Comparison of ENCODE assay signal across 20 mouse cellular contexts in the genomic region with DNA sequence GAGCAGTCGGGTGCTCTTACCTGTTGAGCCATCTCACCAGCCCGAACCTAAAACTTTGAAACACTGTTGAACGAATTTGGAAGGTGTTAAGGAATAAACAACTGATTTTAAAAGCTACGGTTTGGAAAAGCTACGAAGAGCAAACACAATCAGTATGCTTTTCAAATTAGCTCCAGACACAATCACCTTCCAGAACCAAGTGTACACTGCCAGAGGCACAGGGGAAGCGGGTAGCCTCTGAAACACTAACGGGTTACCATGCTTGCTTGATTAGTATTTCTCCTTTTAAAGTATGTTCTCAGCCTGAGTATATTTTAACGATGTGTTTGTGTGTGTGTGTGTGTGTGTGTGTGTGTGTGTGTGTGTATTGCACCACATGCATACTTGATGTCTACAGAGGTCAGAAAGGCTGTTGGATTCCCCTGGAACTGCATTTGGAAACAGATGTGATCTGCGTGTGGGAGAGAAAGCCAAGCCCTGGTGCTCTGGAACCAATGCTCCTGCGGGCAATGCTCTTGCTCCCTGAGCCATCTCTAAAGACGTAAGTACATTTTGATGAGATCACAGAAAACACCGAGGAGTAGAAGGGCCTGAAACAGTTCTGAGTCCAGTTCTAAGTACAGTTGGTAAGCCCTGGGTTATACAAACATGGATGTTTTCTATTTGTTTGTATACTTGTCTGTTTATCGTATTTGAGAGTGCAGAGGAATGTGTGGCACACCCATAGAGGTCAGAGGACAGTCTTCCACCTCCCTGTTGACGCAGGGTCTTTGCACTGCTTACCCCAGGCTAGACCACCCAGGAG. TPM values are rescaled to one million over a fixed set of nuclear protein-coding genes. Genes with fewer than 3 reads are reported as not detected.
DNase-seq lines count a peak whose midpoint lies in the region; ATAC-seq and TF ChIP-seq lines count a peak whose summit lies in the region.
"Had no signal": no experiment of that assay in that cellular context is flagged by ENCODE, and none has a peak within 500 bp of the region (broad histone marks: within the 10 kb centered on the region; RNA-seq: fewer than 3 reads in every experiment).

No protein-coding gene starts in this region.

- no peak overlapping the region for H3K9ac ChIP-seq in midbrain, embryonic 11.5 days (ENCODE audit: low read length)
- H3K9ac ChIP-seq: liver, embryonic 14.5 days had no signal

- peak overlapping the region; percentile 19; the same call in 1 of the 2 replicates for H3K4me3 ChIP-seq in gastrocnemius, adult 2 months
- no peak overlapping the region for H3K4me3 ChIP-seq in midbrain, embryonic 11.5 days (ENCODE audit: low read depth, low read length)
- H3K4me3 ChIP-seq in midbrain, embryonic 10.5 days, result no peak overlapping the region

- intact Hi-C loops in gastrocnemius, adult 2 months (cut with DNase I), result loop anchor here (1.0 kb wide), 1 partner anchor 20 kb away; no protein-coding TSS in a partner anchor

- TF ChIP-seq CTCF in gastrocnemius, adult 2 months (IDR thresholded peaks at IDR 0.05), result no peak

- no peaks in the 10 kb centered on the region for H3K9me3 ChIP-seq in midbrain, embryonic 11.5 days (ENCODE audit: control insufficient read depth, low read length)
- H3K9me3 ChIP-seq in midbrain, embryonic 10.5 days (replicated peaks), result no peaks in the 10 kb centered on the region
- H3K9me3 ChIP-seq: forebrain, embryonic 12.5 days; heart, embryonic 12.5 days; kidney, embryonic 15.5 days; limb, embryonic 12.5 days; lung, embryonic 15.5 days; midbrain, embryonic 13.5 days had no signal

- no peak for DNase-seq in gastrocnemius, adult 2 months
- DNase-seq in gastrocnemius, adult 8-10 months (ENCODE audit: low spot score in 2 of 2), result no peak
- peak; percentile 41 for DNase-seq in kidney, adult 9 months
- no peak for DNase-seq in kidney, postnatal 4 days
- peak; percentile 81 for DNase-seq in midbrain, embryonic 11.5 days (ENCODE audit: low spot score, missing footprints)
- no peak for DNase-seq in midbrain, embryonic 10.5 days (ENCODE audit: low spot score)
- no peak for DNase-seq in layer of hippocampus, adult 9-11 months

- no peaks in the 10 kb centered on the region for H3K36me3 ChIP-seq in midbrain, embryonic 11.5 days (ENCODE audit: control insufficient read depth, insufficient read depth, low read length)
- no peaks in the 10 kb centered on the region for H3K36me3 ChIP-seq in midbrain, embryonic 10.5 days
- H3K36me3 ChIP-seq: forebrain, embryonic 12.5 days; heart, embryonic 12.5 days; kidney, embryonic 15.5 days; limb, embryonic 12.5 days; lung, embryonic 15.5 days; midbrain, embryonic 13.5 days had no signal

- no peak for ATAC-seq in midbrain, embryonic 11.5 days (ENCODE audit: low FRiP score)

- no peaks in the 10 kb centered on the region for H3K4me1 ChIP-seq in midbrain, embryonic 11.5 days (ENCODE audit: control insufficient read depth, insufficient read depth, low read length)
- H3K4me1 ChIP-seq in midbrain, embryonic 10.5 days, result peaks cover 27% of the 10 kb centered on the region

- WGBS in midbrain, embryonic 11.5 days, result 89% methylated on average over 14 of the region's 14 CpGs
- 91% methylated on average over 14 of the region's 14 CpGs for WGBS in midbrain, embryonic 10.5 days

- H3K27ac ChIP-seq in gastrocnemius, adult 2 months, result peak overlapping the region; percentile 94; the same call in 1 of the 2 replicates
- no peak overlapping the region for H3K27ac ChIP-seq in midbrain, embryonic 11.5 days (ENCODE audit: low read depth, low read length)
- H3K27ac ChIP-seq in midbrain, embryonic 10.5 days (replicated peaks), result no peak overlapping the region
- H3K27ac ChIP-seq: forebrain, embryonic 12.5 days; hindbrain, embryonic 14.5 days; kidney, embryonic 15.5 days; liver, embryonic 14.5 days; lung, embryonic 15.5 days; midbrain, embryonic 13.5 days had no signal

- H3K27me3 ChIP-seq in midbrain, embryonic 11.5 days (ENCODE audit: control insufficient read depth, insufficient read depth, low read length), result no peaks in the 10 kb centered on the region
- H3K27me3 ChIP-seq in midbrain, embryonic 10.5 days (ENCODE audit: low read depth, poor library complexity, severe bottlenecking), result no peaks in the 10 kb centered on the region
- H3K27me3 ChIP-seq: forebrain, embryonic 12.5 days; limb, embryonic 12.5 days; midbrain, embryonic 13.5 days; Patski had no signal

- H3K4me2 ChIP-seq in midbrain, embryonic 11.5 days, result no peak overlapping the region

RNA-seq across cellular contexts. Expression of gene Cth, which starts 1.0 kb away (rescaled TPM):
- 1 to 10 TPM; 3.6 to 5.0 TPM for total RNA-seq in gastrocnemius, adult 2 months (2021)
- 1 to 10 TPM; 1.5 to 6.5 (median 3.4) TPM for total RNA-seq in gastrocnemius, adult 8-10 months (2022)
- polyA plus RNA-seq in midbrain, embryonic 11.5 days (2014; fragmentation: Nextera tagmentation; extraction: Ambion mirVana), result 11.6 and 12.2 TPM in 2 replicates
- polyA plus RNA-seq in midbrain, embryonic 10.5 days (2016; fragmentation: Nextera tagmentation; extraction: Ambion mirVana), result 11.9 and 16.8 TPM in 2 replicates
- total RNA-seq: common myeloid progenitor, adult 5-6 weeks; monocyte, adult 5-6 weeks; neutrophil, adult 5-6 weeks had no signal
- polyA plus RNA-seq: inflammation-experienced regulatory T-cells, adult 6 months had no signal

RNA-seq across cellular contexts. Expression of gene Ankrd13c, which starts 21.1 kb away (rescaled TPM):
- 10 to 100 TPM; 25.4 to 30.0 TPM for total RNA-seq in gastrocnemius, adult 2 months (2021)
- total RNA-seq in gastrocnemius, adult 8-10 months (2022), result 10 to 100 TPM; 22.9 to 31.1 (median 25.7) TPM
- 22.3 and 24.0 TPM in 2 replicates for polyA plus RNA-seq in midbrain, embryonic 11.5 days (2014; fragmentation: Nextera tagmentation; extraction: Ambion mirVana)
- polyA plus RNA-seq in midbrain, embryonic 10.5 days (2016; fragmentation: Nextera tagmentation; extraction: Ambion mirVana), result 17.9 and 22.6 TPM in 2 replicates

Comparison
In these comparisons a context has a peak if more than half of its experiments do, and no peak if none do; other contexts are left out.
1. DNase-seq: peak in kidney, adult 9 months (single experiment) and midbrain, embryonic 11.5 days (single experiment); none in gastrocnemius, adult 2 months (single experiment), gastrocnemius, adult 8-10 months (0 of 2), kidney, postnatal 4 days (0 of 2), midbrain, embryonic 10.5 days (single experiment) and layer of hippocampus, adult 9-11 months (single experiment).